Mouse (Mus musculus) stomach, postnatal 0 days (tissue): Measurements from ENCODE around the gene Naa35.

ENCODE experiments used
- CTCF ChIP-seq: IDR thresholded peaks from 2 replicates; pipeline ENCODE4 v1.5.1; 2016; ENCODE audit warnings: antibody characterized with exemption, low read depth, mild to moderate bottlenecking, moderate library complexity
- EP300 ChIP-seq: optimal IDR thresholded peaks from 2 replicates; pipeline ENCODE3; 2016; ENCODE audit warnings: antibody characterized with exemption

DNA sequence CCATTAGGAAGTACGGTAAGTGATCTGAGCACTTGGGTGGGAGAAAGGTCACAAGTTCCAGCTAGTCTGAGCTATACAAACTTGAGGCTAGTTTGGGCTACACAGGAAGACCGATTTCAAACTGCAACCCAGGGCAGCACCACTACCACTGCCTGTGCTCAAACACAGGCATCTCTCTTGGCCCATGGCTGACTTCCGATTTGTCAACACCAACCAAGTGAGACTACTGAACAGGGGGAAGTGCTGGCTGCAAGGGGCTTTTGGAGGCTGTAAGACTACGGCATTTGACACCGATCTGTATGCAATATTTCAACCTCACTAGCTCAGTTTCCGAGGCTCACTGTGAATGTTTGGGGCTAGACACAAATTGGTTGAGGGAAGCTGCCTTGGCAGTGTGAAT, 62.4 kb downstream of the Naa35 start:
- TF ChIP-seq CTCF: no peak
- no peak for TF ChIP-seq EP300
